Mouse (Mus musculus): ENCODE data around the gene Adipor1. TPM values are rescaled to one million over a fixed set of nuclear protein-coding genes. Genes with fewer than 3 reads are reported as not detected.
"Not testable (repeated sequence)": the region's sequence is repeated elsewhere in the genome, so short reads cannot be mapped to it uniquely, and the experiment has no call there.

The Adipor1 gene
- total RNA-seq, 2 experiments from 2014 or later = 132 to 133 TPM

- intact Hi-C loops (cut with DNase I) = no loop called here
- no peak for DNase-seq
Measured at GRCm38 (mm10) chr1:134418414-134418975, 3.3 kb downstream of the Adipor1 start.

DNA sequence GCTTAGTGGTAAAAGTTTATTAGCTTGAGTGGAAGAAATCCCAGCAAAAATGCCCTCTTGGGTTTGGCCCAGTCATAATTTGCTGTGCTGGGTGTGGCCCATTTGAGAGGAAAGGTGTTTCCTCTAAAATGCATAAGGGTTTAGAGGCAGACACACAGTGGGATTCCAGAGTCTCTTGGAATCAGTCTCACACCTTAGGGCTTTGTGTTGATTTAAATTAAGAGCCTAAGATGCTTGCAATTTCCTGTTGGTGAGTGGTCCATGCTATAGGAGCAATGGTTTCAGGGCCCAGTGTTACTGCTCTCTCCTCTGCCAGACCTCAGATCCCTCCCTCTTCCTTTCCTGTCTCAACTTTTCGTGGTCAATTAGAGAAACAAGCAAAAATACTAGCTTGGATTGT lies 4.0 kb downstream of the Adipor1 start:
- no peak for DNase-seq
- intact Hi-C loops (cut with DNase I) = no loop called here

GRCm38 (mm10) chr1:134419751-134420458 lies 4.7 kb downstream of the Adipor1 start:
- peak; percentile 26 to 28 for DNase-seq
- intact Hi-C loops (cut with DNase I) = no loop called here

DNA sequence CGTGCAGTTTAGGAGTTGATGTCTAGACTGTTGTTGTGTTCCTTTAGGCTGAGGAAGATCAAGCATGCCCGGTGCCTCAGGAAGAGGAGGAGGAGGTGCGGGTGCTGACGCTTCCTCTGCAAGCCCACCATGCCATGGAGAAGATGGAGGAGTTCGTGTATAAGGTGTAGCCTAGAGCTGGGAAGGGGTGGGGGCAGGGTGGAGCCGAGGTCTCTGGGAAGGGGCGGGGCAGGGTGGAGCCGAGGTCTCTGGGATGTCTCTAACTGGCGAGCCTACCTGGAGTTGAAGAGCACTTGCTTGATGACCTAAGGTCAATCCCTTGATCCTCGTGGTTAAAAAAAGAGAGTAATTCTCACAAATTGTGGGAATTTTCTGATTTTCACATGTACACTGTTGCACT lies 8.7 kb downstream of the Adipor1 start:
- intact Hi-C loops (cut with DNase I) = no loop called here
- DNase-seq = no peak

DNA sequence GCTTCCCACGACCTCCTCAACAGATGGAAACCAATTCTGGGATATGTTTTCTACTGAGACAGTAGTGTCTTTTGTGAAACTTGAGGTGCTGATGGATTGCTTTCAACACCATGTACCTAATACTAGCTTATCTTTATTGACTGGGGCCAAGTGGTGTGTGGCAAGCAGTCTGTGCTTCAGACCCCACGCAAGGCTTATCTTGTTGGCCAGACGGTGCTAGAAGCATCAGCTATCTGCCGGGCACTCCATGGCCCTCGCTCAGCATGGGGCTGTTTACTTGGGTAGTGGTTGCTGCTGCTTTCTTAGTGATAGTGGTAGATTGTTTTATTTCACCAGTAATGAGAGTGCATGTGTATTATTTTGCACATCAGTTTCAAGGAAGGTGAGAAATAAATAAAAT lies 11.1 kb downstream of the Adipor1 start:
- intact Hi-C loops (cut with DNase I) = no loop called here
- DNase-seq = no peak

DNA sequence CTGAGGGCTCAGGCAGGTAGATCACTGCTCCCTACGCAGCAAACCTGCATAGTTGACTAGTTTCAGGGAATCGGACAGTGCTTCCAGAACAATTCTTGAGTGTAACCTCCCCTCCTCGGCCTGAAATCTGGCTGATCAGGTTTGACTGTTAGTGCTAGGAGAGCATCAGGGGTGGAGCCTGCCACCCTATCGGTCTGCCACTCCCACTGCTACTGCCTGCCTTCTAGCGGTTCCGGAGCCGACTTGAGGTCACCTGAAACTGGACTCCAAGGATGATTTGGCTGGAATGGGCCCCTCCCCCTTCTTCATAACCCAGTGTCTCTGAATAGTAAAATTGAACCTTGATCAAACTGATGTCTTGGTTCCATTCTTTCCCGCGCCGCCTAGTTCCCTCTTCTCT lies 17.8 kb downstream of the Adipor1 start:
- intact Hi-C loops (cut with DNase I) = no loop called here

DNA sequence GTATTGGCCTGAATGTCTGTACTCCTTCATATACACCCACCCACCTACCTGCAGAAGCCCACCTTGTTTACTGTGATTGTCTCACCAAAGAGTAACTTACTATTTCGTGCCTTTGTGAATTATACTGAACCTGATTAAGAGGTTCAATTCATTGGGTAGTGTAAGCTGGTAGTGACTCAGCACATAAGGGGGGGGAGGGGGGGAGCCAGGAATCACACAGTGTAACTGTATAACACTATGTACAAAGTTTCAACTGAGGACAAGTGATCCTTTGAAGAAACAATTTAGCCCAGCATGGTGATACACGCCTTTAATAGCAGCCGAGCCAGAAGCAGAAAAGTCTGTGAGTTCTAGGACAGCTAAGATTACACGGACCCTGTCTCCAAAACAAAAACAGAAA lies 18.3 kb downstream of the Adipor1 start:
- intact Hi-C loops (cut with DNase I) = no loop called here
- DNase-seq = no peak

More for the DNA sequence above, 17.8 kb downstream of the Adipor1 start:
- DNase-seq = no peak

GRCm38 (mm10) chr1:134435414-134435813 lies 20.2 kb downstream of the Adipor1 start:
- intact Hi-C loops (cut with DNase I) = no loop called here
- DNase-seq = peak; percentile 10 to 41

GRCm38 (mm10) chr1:134440437-134440836 lies 25.3 kb downstream of the Adipor1 start:
- intact Hi-C loops (cut with DNase I) = no loop called here

DNA sequence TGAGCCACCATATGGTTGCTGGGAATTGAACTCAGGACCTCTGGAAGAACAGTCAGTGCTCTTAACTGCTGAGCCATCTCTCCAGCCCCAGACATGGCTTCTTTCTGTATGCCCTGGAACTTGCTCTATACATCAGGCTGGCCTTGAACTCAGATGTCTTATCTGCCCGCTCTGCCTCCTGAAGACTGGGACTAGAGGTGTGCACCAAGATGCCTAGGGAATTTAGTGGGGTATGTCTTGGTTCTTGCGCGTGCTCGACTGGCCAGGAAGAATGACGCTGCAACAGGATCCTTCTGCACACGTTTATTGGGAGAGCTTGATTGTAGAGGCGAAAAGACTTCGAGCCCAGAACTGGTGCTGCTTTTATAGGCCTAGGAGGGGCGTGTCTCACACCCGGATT lies 26.6 kb downstream of the Adipor1 start:
- intact Hi-C loops (cut with DNase I); DNase-seq: not testable (repeated sequence)

More at GRCm38 (mm10) chr1:134440437-134440836, 25.3 kb downstream of the Adipor1 start:
- no peak for DNase-seq

DNA sequence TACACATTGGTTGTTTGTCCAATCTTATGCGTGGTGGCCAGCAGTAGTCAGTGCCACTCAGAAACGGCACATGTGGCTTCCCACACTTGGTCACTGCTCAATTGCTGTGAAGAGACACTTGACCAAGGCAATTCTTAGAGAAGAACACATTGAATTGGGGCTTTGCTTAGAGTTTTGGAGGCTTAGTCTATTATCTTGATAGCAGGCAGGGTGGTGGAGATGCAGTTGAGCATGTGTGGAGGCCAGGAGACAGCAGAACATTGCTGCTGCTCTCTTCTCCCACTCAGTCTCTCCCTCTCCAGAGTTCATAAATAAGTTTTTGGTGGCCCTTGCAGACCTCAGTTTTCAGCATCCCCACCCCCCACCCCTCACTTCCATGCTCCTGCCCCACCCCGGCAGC lies 27.2 kb downstream of the Adipor1 start:
- DNase-seq = no peak
- intact Hi-C loops (cut with DNase I) = no loop called here

- DNase-seq; intact Hi-C loops (cut with DNase I): not testable (repeated sequence)
Measured at GRCm38 (mm10) chr1:134443288-134443687, 28.1 kb downstream of the Adipor1 start.

DNA sequence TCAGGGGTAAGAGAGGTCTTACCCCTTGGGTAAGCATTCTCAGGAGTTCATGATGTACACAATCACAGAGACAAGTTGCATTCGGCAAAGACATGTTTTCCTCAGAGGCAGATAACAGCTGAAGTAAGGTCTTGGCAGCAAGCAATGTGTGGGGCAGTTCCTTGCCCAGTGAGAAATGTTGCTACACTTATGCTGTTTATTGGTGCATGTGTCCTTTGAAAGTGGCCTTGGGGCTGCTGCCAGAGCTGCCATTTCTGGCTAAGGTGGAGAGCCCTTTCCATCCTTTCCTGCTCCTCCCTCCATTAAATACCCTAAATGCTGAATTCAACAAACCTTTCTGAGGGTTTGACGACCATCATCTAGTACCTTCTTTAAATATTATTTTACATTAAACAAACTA lies 30.2 kb downstream of the Adipor1 start:
- no peak for DNase-seq
- intact Hi-C loops (cut with DNase I) = no loop called here

- intact Hi-C loops (cut with DNase I); DNase-seq: not testable (repeated sequence)
Measured at GRCm38 (mm10) chr1:134448537-134448936, 33.4 kb downstream of the Adipor1 start.

DNA sequence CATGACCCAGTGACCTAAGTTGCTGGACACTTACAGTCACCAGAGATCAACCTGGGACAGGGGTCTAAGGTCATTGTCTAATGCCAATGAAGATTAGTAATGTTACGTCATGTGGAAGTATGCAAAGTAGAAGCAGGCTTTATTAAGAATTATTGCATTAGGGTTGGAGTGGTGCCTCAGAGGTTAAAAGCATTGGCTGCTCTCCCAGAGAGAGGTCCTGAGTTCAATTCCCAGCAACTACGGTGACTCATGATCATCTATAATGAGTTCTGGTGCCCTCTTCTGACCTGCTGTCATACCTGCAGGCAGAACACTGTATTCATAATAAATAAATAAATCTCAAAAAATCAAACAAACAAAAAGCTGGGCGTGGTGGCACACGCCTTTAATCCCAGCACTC lies 35.0 kb downstream of the Adipor1 start:
- intact Hi-C loops (cut with DNase I) = loop anchor here (10.0 kb wide), 1 partner anchor 405 kb away; no protein-coding TSS in a partner anchor
- no peak for DNase-seq

DNA sequence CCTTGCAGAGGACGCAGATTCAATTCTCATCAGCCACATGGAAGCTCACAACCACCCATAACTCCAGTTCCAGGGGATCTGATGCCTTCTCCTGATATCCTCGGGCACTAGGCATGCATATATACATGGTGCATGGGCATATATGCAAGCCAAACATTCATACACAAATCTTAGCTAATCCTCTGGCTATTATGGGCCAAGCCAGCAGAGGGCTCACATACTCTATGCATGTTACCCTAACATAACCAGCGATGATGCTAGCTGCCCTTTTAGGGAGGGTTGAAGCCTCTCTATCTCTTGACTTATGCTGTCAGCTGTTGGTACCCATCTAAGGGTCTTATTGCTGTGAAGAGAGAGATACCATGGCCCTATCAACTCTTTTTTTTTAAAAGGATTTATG lies 35.8 kb downstream of the Adipor1 start:
- DNase-seq = peak; percentile 45 to 58
- intact Hi-C loops (cut with DNase I) = loop anchor here (10.0 kb wide), 1 partner anchor 404 kb away; no protein-coding TSS in a partner anchor

- DNase-seq = peak; percentile 95 to 96
- intact Hi-C loops (cut with DNase I) = loop anchor here (2.0 to 10.0 kb wide), 2 partner anchors 92 to 400 kb away; no protein-coding TSS in a partner anchor
Measured at GRCm38 (mm10) chr1:134454904-134455824, 40.0 kb downstream of the Adipor1 start, which contains the start of gene Klhl12. Gene Klhl12, plus strand, starts transcription at chr1:134455531.

DNA sequence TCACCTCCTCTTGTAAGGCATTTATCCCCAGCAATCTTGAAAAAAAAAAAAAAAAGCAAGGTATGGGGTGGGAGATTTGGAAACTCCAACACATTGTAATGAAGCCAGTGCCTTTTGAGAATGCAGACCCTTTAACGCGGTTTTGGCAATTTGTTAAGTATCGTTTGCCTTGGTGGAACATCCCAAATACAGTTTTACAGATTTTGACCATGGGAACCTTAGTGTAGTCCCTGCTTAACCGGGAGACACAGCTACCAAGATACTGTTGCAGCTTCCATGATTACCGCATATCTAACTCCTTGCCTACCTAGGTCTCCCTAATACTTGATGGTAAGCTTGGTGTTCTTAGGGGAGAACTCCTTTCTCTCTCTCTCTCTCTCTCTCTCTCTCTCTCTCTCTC lies 40.9 kb downstream of the Adipor1 start:
- DNase-seq = no peak
- intact Hi-C loops (cut with DNase I) = loop anchor here (10.0 kb wide), 1 partner anchor 399 kb away; no protein-coding TSS in a partner anchor

- intact Hi-C loops (cut with DNase I) = loop anchor here (10.0 kb wide), 1 partner anchor 397 kb away; no protein-coding TSS in a partner anchor
- no peak for DNase-seq
Measured at GRCm38 (mm10) chr1:134458139-134458727, 43.1 kb downstream of the Adipor1 start.

Measured in heart, postnatal 10 days (tissue).